ENCODE assay signal across 7 mouse cellular contexts in the genomic region with DNA sequence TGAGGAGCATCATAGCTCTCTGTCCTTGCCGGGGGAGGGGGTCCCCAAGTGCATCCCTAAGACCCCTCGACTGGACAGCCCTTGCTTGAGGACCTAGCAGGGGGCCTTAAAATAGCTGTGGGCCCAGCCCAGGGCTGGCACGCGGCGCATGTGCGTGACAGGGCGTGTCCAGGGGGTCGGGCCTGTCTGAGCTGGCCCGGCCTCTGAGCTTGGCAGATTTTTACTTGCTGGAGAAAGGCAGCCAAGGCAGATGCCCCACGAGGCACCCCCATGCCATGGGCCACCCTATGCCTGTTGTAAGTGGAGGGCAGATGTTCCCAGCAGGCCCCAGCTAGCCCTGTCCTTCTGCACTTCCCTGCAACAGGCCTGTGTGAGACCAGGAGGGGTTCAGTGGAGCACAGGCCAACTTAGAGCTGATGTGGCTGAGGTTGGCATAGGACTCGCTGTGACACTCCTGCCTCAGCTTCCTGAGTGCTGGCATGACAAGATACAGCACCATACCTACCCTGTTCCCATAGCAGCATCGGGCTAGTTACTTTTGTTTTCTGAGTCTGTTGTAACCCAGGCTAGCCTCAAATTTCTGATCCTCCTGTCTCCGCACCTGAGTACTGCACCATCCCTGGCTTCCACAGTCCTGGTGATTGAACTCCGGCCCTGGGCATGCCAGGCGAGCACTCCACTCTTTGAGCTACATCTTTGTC. TPM values are rescaled to one million over a fixed set of nuclear protein-coding genes. Genes with fewer than 3 reads are reported as not detected.
A peak's percentile ranks its signal among the peaks of the same experiment; 100 is the strongest.
DNase-seq lines count a peak whose midpoint lies in the region; ATAC-seq lines count a peak whose summit lies in the region.

No protein-coding gene starts in this region.

- H3K4me3 ChIP-seq in forebrain, embryonic 15.5 days, result peak overlapping the region; percentile 44
- peak overlapping the region; percentile 59 for H3K4me3 ChIP-seq in limb, embryonic 11.5 days (ENCODE audit: low read depth, low read length)
- peak overlapping the region; percentile 43 for H3K4me3 ChIP-seq in midbrain, embryonic 11.5 days (ENCODE audit: low read depth, low read length)

- peak overlapping the region; percentile 70 for H3K4me2 ChIP-seq in forebrain, embryonic 15.5 days (replicated peaks)
- peak overlapping the region; percentile 94 for H3K4me2 ChIP-seq in limb, embryonic 11.5 days (ENCODE audit: low read depth, severe bottlenecking)
- H3K4me2 ChIP-seq in midbrain, embryonic 11.5 days, result peak overlapping the region; percentile 83

- H3K4me1 ChIP-seq in forebrain, embryonic 15.5 days, result peaks cover 55% of the 10 kb centered on the region
- peaks cover 52% of the 10 kb centered on the region for H3K4me1 ChIP-seq in limb, embryonic 11.5 days (ENCODE audit: control insufficient read depth, insufficient read depth, low read length)
- H3K4me1 ChIP-seq in midbrain, embryonic 11.5 days (ENCODE audit: control insufficient read depth, insufficient read depth, low read length), result peaks cover 45% of the 10 kb centered on the region

- peak; percentile 84 for DNase-seq in CD4-positive helper T cell, adult 2 months (ENCODE audit: low read depth, low spot score)
- DNase-seq in Muller cell, postnatal 12 days (ENCODE audit: inconsistent ontology term), result peak; percentile 85
- DNase-seq in limb, embryonic 11.5 days (ENCODE audit: low spot score), result no peak
- no peak for DNase-seq in midbrain, embryonic 11.5 days (ENCODE audit: low spot score, missing footprints)
- no peak for DNase-seq in retina, embryonic 14.5 days (ENCODE audit: low spot score)

- no peak for ATAC-seq in forebrain, embryonic 15.5 days (replicated peaks)
- ATAC-seq in hematopoietic stem cell, adult 5-6 weeks (replicated peaks in 1 of 2; ENCODE audit: insufficient read depth in 1 of 2, low FRiP score in 2 of 2, low TSS enrichment in 1 of 2, low read depth in 1 of 2, poor library complexity in 2 of 2, severe bottlenecking in 2 of 2), result 0 out of 4 replicates have a peak, but pooled peaks have one; percentile 1 to 5
- ATAC-seq in limb, embryonic 11.5 days (ENCODE audit: insufficient number of reproducible peaks, low FRiP score, low TSS enrichment, low read depth), result no peak
- no peak for ATAC-seq in midbrain, embryonic 11.5 days (ENCODE audit: low FRiP score)

- 53% methylated on average over 15 of the region's 15 CpGs for WGBS in forebrain, embryonic 15.5 days
- 57% methylated on average over 15 of the region's 15 CpGs for WGBS in limb, embryonic 11.5 days
- WGBS in midbrain, embryonic 11.5 days, result 69% methylated on average over 15 of the region's 15 CpGs

- H3K27ac ChIP-seq in forebrain, embryonic 15.5 days (replicated peaks), result peak overlapping the region; percentile 83
- peak overlapping the region; percentile 77; the same call in 1 of the 2 replicates for H3K27ac ChIP-seq in limb, embryonic 11.5 days (replicated peaks; ENCODE audit: low read depth, low read length)
- H3K27ac ChIP-seq in midbrain, embryonic 11.5 days (ENCODE audit: low read depth, low read length), result no peak overlapping the region

- H3K27me3 ChIP-seq in forebrain, embryonic 15.5 days, result no peaks in the 10 kb centered on the region
- no peaks in the 10 kb centered on the region for H3K27me3 ChIP-seq in limb, embryonic 11.5 days (ENCODE audit: control insufficient read depth, insufficient read depth, low read length)
- H3K27me3 ChIP-seq in midbrain, embryonic 11.5 days (ENCODE audit: control insufficient read depth, insufficient read depth, low read length), result peaks cover 6% of the 10 kb centered on the region; the same call in 1 of the 2 replicates

- H3K9me3 ChIP-seq in forebrain, embryonic 15.5 days, result no peaks in the 10 kb centered on the region
- H3K9me3 ChIP-seq in limb, embryonic 11.5 days (ENCODE audit: control insufficient read depth, low read length), result no peaks in the 10 kb centered on the region
- H3K9me3 ChIP-seq in midbrain, embryonic 11.5 days (ENCODE audit: control insufficient read depth, low read length), result no peaks in the 10 kb centered on the region

- H3K9ac ChIP-seq in forebrain, embryonic 15.5 days (replicated peaks), result peak overlapping the region; percentile 53; the same call in 1 of the 2 replicates
- peak overlapping the region; percentile 78 for H3K9ac ChIP-seq in limb, embryonic 11.5 days (ENCODE audit: low read length)
- peak overlapping the region; percentile 70 for H3K9ac ChIP-seq in midbrain, embryonic 11.5 days (ENCODE audit: low read length)

- no peaks in the 10 kb centered on the region for H3K36me3 ChIP-seq in forebrain, embryonic 15.5 days
- H3K36me3 ChIP-seq in limb, embryonic 11.5 days (ENCODE audit: control insufficient read depth, insufficient read depth, low read length), result 0 out of 2 replicates have a peak, but pooled peaks cover 2% of the 10 kb centered on the region
- no peaks in the 10 kb centered on the region for H3K36me3 ChIP-seq in midbrain, embryonic 11.5 days (ENCODE audit: control insufficient read depth, insufficient read depth, low read length)

RNA-seq across cellular contexts. Expression of a gene that starts 16.7 kb away (rescaled TPM):
- polyA plus RNA-seq in forebrain, embryonic 15.5 days (2015; fragmentation: Nextera tagmentation; extraction: Ambion mirVana), result 6.2 and 7.1 TPM in 2 replicates
- total RNA-seq in hematopoietic stem cell, adult 5-6 weeks (2017), result not detected in 2 replicates
- 4.3 and 4.9 TPM in 2 replicates for polyA plus RNA-seq in limb, embryonic 11.5 days (2014; fragmentation: Nextera tagmentation; extraction: Ambion mirVana)
- polyA plus RNA-seq in midbrain, embryonic 11.5 days (2014; fragmentation: Nextera tagmentation; extraction: Ambion mirVana), result 4.7 and 4.9 TPM in 2 replicates

RNA-seq across cellular contexts. Expression of a gene that starts 35.2 kb away (rescaled TPM):
- 41.1 and 42.8 TPM in 2 replicates for polyA plus RNA-seq in forebrain, embryonic 15.5 days (2015; fragmentation: Nextera tagmentation; extraction: Ambion mirVana)
- total RNA-seq in hematopoietic stem cell, adult 5-6 weeks (2017), result 6.8 and 13.4 TPM in 2 replicates
- 23.9 and 24.5 TPM in 2 replicates for polyA plus RNA-seq in limb, embryonic 11.5 days (2014; fragmentation: Nextera tagmentation; extraction: Ambion mirVana)
- 19.4 and 24.7 TPM in 2 replicates for polyA plus RNA-seq in midbrain, embryonic 11.5 days (2014; fragmentation: Nextera tagmentation; extraction: Ambion mirVana)

RNA-seq across cellular contexts. Expression of a gene that starts 47.8 kb away (rescaled TPM):
- 233 and 252 TPM in 2 replicates for polyA plus RNA-seq in forebrain, embryonic 15.5 days (2015; fragmentation: Nextera tagmentation; extraction: Ambion mirVana)
- 68.7 and 88.1 TPM in 2 replicates for total RNA-seq in hematopoietic stem cell, adult 5-6 weeks (2017)
- 361 and 375 TPM in 2 replicates for polyA plus RNA-seq in limb, embryonic 11.5 days (2014; fragmentation: Nextera tagmentation; extraction: Ambion mirVana)
- polyA plus RNA-seq in midbrain, embryonic 11.5 days (2014; fragmentation: Nextera tagmentation; extraction: Ambion mirVana), result 281 and 304 TPM in 2 replicates

RNA-seq across cellular contexts. Expression of a gene that starts 53.9 kb away (rescaled TPM):
- 2.4 and 2.7 TPM in 2 replicates for polyA plus RNA-seq in forebrain, embryonic 15.5 days (2015; fragmentation: Nextera tagmentation; extraction: Ambion mirVana)
- 2.7 and 3.8 TPM in 2 replicates for total RNA-seq in hematopoietic stem cell, adult 5-6 weeks (2017)
- polyA plus RNA-seq in limb, embryonic 11.5 days (2014; fragmentation: Nextera tagmentation; extraction: Ambion mirVana), result 0.61 and 0.89 TPM in 2 replicates
- 0.83 and 0.86 TPM in 2 replicates for polyA plus RNA-seq in midbrain, embryonic 11.5 days (2014; fragmentation: Nextera tagmentation; extraction: Ambion mirVana)

RNA-seq across cellular contexts. Expression of a gene that starts 54.0 kb away (rescaled TPM):
- 32.4 and 34.8 TPM in 2 replicates for polyA plus RNA-seq in forebrain, embryonic 15.5 days (2015; fragmentation: Nextera tagmentation; extraction: Ambion mirVana)
- 5.8 and 7.0 TPM in 2 replicates for total RNA-seq in hematopoietic stem cell, adult 5-6 weeks (2017)
- 15.2 and 15.7 TPM in 2 replicates for polyA plus RNA-seq in limb, embryonic 11.5 days (2014; fragmentation: Nextera tagmentation; extraction: Ambion mirVana)
- 7.6 and 8.9 TPM in 2 replicates for polyA plus RNA-seq in midbrain, embryonic 11.5 days (2014; fragmentation: Nextera tagmentation; extraction: Ambion mirVana)

Comparison
In these comparisons a context has a peak if more than half of its experiments do, and no peak if none do; other contexts are left out.
1. DNase-seq: peak in CD4-positive helper T cell, adult 2 months (single experiment) and Muller cell, postnatal 12 days (single experiment); none in limb, embryonic 11.5 days (single experiment), midbrain, embryonic 11.5 days (single experiment) and retina, embryonic 14.5 days (single experiment).
2. ATAC-seq: peak in hematopoietic stem cell, adult 5-6 weeks (2 of 2); none in forebrain, embryonic 15.5 days (single experiment), limb, embryonic 11.5 days (single experiment) and midbrain, embryonic 11.5 days (single experiment).
3. Peak in every context shown above with its lines, with median percentiles within 50 percentile points of each other: H3K4me2 ChIP-seq, H3K4me3 ChIP-seq and H3K9ac ChIP-seq.